Mouse (Mus musculus): ENCODE data around the gene Fbxo39.

Fbxo39 gene

GRCm38 (mm10) chr11:72311355-72312001 lies 2.8 kb upstream of the Fbxo39 start:
- in situ Hi-C loops (cut with MboI; ENCODE audit: low sequenced_read_pairs), result no loop called here

GRCm38 (mm10) chr11:72318026-72318425 lies 3.8 kb downstream of the Fbxo39 start:
- in situ Hi-C loops (cut with MboI; ENCODE audit: low sequenced_read_pairs), result no loop called here

GRCm38 (mm10) chr11:72324431-72324830 lies 10.2 kb downstream of the Fbxo39 start:
- in situ Hi-C loops (cut with MboI; ENCODE audit: low sequenced_read_pairs), result no loop called here

GRCm38 (mm10) chr11:72325701-72326100 lies 11.5 kb downstream of the Fbxo39 start:
- in situ Hi-C loops (cut with MboI; ENCODE audit: low sequenced_read_pairs), result no loop called here

GRCm38 (mm10) chr11:72332951-72333667 lies 18.9 kb downstream of the Fbxo39 start:
- in situ Hi-C loops (cut with MboI; ENCODE audit: low sequenced_read_pairs), result no loop called here

- in situ Hi-C loops (cut with MboI; ENCODE audit: low sequenced_read_pairs), result no loop called here
Measured at GRCm38 (mm10) chr11:72334653-72335052, 20.4 kb downstream of the Fbxo39 start.

- in situ Hi-C loops (cut with MboI; ENCODE audit: low sequenced_read_pairs), result no loop called here
Measured at GRCm38 (mm10) chr11:72336726-72337125, 22.5 kb downstream of the Fbxo39 start.

GRCm38 (mm10) chr11:72338437-72338871 lies 24.2 kb downstream of the Fbxo39 start:
- in situ Hi-C loops (cut with MboI; ENCODE audit: low sequenced_read_pairs), result no loop called here

- in situ Hi-C loops (cut with MboI; ENCODE audit: low sequenced_read_pairs), result loop anchor here (5.0 kb wide), 1 partner anchor 83 kb away; no protein-coding TSS in a partner anchor
Measured at GRCm38 (mm10) chr11:72339716-72340115, 25.5 kb downstream of the Fbxo39 start.

GRCm38 (mm10) chr11:72342549-72343237 lies 28.4 kb downstream of the Fbxo39 start:
- in situ Hi-C loops (cut with MboI; ENCODE audit: low sequenced_read_pairs), result loop anchor here (5.0 kb wide), 1 partner anchor 80 kb away; no protein-coding TSS in a partner anchor

GRCm38 (mm10) chr11:72343238-72343625 lies 29.0 kb downstream of the Fbxo39 start:
- in situ Hi-C loops (cut with MboI; ENCODE audit: low sequenced_read_pairs), result loop anchor here (5.0 kb wide), 1 partner anchor 79 kb away; no protein-coding TSS in a partner anchor

GRCm38 (mm10) chr11:72343904-72344303 lies 29.7 kb downstream of the Fbxo39 start:
- in situ Hi-C loops (cut with MboI; ENCODE audit: low sequenced_read_pairs), result loop anchor here (5.0 kb wide), 1 partner anchor 78 kb away; no protein-coding TSS in a partner anchor

GRCm38 (mm10) chr11:72344486-72344885 lies 30.2 kb downstream of the Fbxo39 start:
- in situ Hi-C loops (cut with MboI; ENCODE audit: low sequenced_read_pairs), result loop anchor here (5.0 kb wide), 1 partner anchor 78 kb away; no protein-coding TSS in a partner anchor

GRCm38 (mm10) chr11:72348563-72348962 lies 34.3 kb downstream of the Fbxo39 start:
- in situ Hi-C loops (cut with MboI; ENCODE audit: low sequenced_read_pairs), result no loop called here

- in situ Hi-C loops (cut with MboI; ENCODE audit: low sequenced_read_pairs), result no loop called here
Measured at GRCm38 (mm10) chr11:72349016-72349415, 34.8 kb downstream of the Fbxo39 start.

- in situ Hi-C loops (cut with MboI; ENCODE audit: low sequenced_read_pairs), result loop anchor here (10.0 kb wide), 1 partner anchor 205 kb away; the partner anchor contains the start of gene Spns3
Measured at GRCm38 (mm10) chr11:72349652-72350051, 35.4 kb downstream of the Fbxo39 start.

GRCm38 (mm10) chr11:72352272-72352671 lies 38.0 kb downstream of the Fbxo39 start:
- in situ Hi-C loops (cut with MboI; ENCODE audit: low sequenced_read_pairs), result loop anchor here (10.0 kb wide), 1 partner anchor 203 kb away; the partner anchor contains the start of gene Spns3

GRCm38 (mm10) chr11:72353186-72353585 lies 38.9 kb downstream of the Fbxo39 start:
- in situ Hi-C loops (cut with MboI; ENCODE audit: low sequenced_read_pairs), result loop anchor here (10.0 kb wide), 1 partner anchor 202 kb away; the partner anchor contains the start of gene Spns3

- in situ Hi-C loops (cut with MboI; ENCODE audit: low sequenced_read_pairs), result loop anchor here (10.0 kb wide), 1 partner anchor 200 kb away; the partner anchor contains the start of gene Spns3
Measured at GRCm38 (mm10) chr11:72354971-72355728, 40.9 kb downstream of the Fbxo39 start.
